ENCODE assay signal across 10 mouse cellular contexts in genomic region chr12:117482665-117483064, GRCm38 (mm10). TPM values are rescaled to one million over a fixed set of nuclear protein-coding genes. Genes with fewer than 3 reads are reported as not detected.
A peak's percentile ranks its signal among the peaks of the same experiment; 100 is the strongest.
DNase-seq lines count a peak whose midpoint lies in the region; ATAC-seq and TF ChIP-seq lines count a peak whose summit lies in the region.
"Had no signal": no experiment of that assay in that cellular context is flagged by ENCODE, and none has a peak within 500 bp of the region (broad histone marks: within the 10 kb centered on the region; RNA-seq: fewer than 3 reads in every experiment).

No protein-coding gene starts in this region.

- no peak for ATAC-seq in heart, embryonic 11.5 days (replicated peaks; ENCODE audit: insufficient number of reproducible peaks, low FRiP score, low TSS enrichment)
- no peak for ATAC-seq in lung, embryonic 16.5 days (ENCODE audit: low read depth)
- ATAC-seq in stomach, postnatal 0 days (ENCODE audit: low FRiP score, low TSS enrichment) = no peak

- H3K4me3 ChIP-seq in heart, embryonic 11.5 days (ENCODE audit: low read depth, low read length) = no peak overlapping the region
- no peak overlapping the region for H3K4me3 ChIP-seq in lung, embryonic 16.5 days (ENCODE audit: low read length)
- H3K4me3 ChIP-seq in left cerebral cortex, adult 2 months = no peak overlapping the region
- no peak overlapping the region for H3K4me3 ChIP-seq in stomach, postnatal 0 days (ENCODE audit: low read depth, low read length)

- no peak overlapping the region for H3K4me2 ChIP-seq in heart, embryonic 11.5 days
- H3K4me2 ChIP-seq in lung, embryonic 16.5 days (ENCODE audit: low read depth, low read length) = no peak overlapping the region
- H3K4me2 ChIP-seq in stomach, postnatal 0 days (replicated peaks; ENCODE audit: low read depth) = no peak overlapping the region
- H3K4me2 ChIP-seq: liver, embryonic 11.5 days had no signal

- TF ChIP-seq EP300 in stomach, postnatal 0 days (optimal IDR thresholded peaks at IDR 0.05) = no peak

- no peaks in the 10 kb centered on the region for H3K27me3 ChIP-seq in heart, embryonic 11.5 days (ENCODE audit: control insufficient read depth, insufficient read depth, low read length)
- H3K27me3 ChIP-seq in lung, embryonic 16.5 days (ENCODE audit: control insufficient read depth, insufficient read depth, low read depth, low read length) = no peaks in the 10 kb centered on the region
- H3K27me3 ChIP-seq in stomach, postnatal 0 days (ENCODE audit: control insufficient read depth, insufficient read depth, low read length) = no peaks in the 10 kb centered on the region

- no peaks in the 10 kb centered on the region for H3K9me3 ChIP-seq in heart, embryonic 11.5 days (replicated peaks; ENCODE audit: control insufficient read depth, low read length)
- H3K9me3 ChIP-seq in lung, embryonic 16.5 days (ENCODE audit: control insufficient read depth, low read length) = no peaks in the 10 kb centered on the region
- no peaks in the 10 kb centered on the region for H3K9me3 ChIP-seq in stomach, postnatal 0 days (ENCODE audit: control insufficient read depth, low read length)

- peaks cover 13% of the 10 kb centered on the region for H3K4me1 ChIP-seq in heart, embryonic 11.5 days (ENCODE audit: control insufficient read depth, insufficient read depth, low read length)
- peaks cover 8% of the 10 kb centered on the region for H3K4me1 ChIP-seq in lung, embryonic 16.5 days (replicated peaks; ENCODE audit: control insufficient read depth, insufficient read depth, low read length)
- H3K4me1 ChIP-seq in stomach, postnatal 0 days (replicated peaks; ENCODE audit: control insufficient read depth, insufficient read depth) = no peaks in the 10 kb centered on the region

- peak overlapping the region; percentile 83 for H3K27ac ChIP-seq in heart, embryonic 11.5 days (ENCODE audit: low read depth, low read length)
- H3K27ac ChIP-seq in lung, embryonic 16.5 days (ENCODE audit: low read length) = peak overlapping the region; percentile 47; the same call in 1 of the 2 replicates
- peak overlapping the region; percentile 81 for H3K27ac ChIP-seq in left cerebral cortex, adult 2 months
- peak overlapping the region; percentile 9; the same call in 1 of the 2 replicates for H3K27ac ChIP-seq in stomach, postnatal 0 days (replicated peaks)

- no peak overlapping the region for H3K9ac ChIP-seq in heart, embryonic 11.5 days (ENCODE audit: low read depth, low read length)
- no peak overlapping the region for H3K9ac ChIP-seq in lung, embryonic 16.5 days (ENCODE audit: low read length)
- no peak overlapping the region for H3K9ac ChIP-seq in stomach, postnatal 0 days (ENCODE audit: low read length)

- no peaks in the 10 kb centered on the region for H3K36me3 ChIP-seq in heart, embryonic 11.5 days (ENCODE audit: control insufficient read depth, insufficient read depth, low read length)
- H3K36me3 ChIP-seq in lung, embryonic 16.5 days (ENCODE audit: control insufficient read depth, insufficient read depth, low read length) = no peaks in the 10 kb centered on the region
- H3K36me3 ChIP-seq in stomach, postnatal 0 days (ENCODE audit: control insufficient read depth, insufficient read depth, low read length) = no peaks in the 10 kb centered on the region

- intact Hi-C loops in left cerebral cortex, adult 2 months (cut with DNase I) = loop anchor here (5.0 kb wide), 1 partner anchor 50 kb away; no protein-coding TSS in a partner anchor

- no peak for DNase-seq in heart, adult 11 months
- DNase-seq in lung, postnatal 36 days = no peak
- DNase-seq in left cerebral cortex, adult 2 months (ENCODE audit: extremely low spot score in 1 of 2, low spot score in 2 of 2) = peak; percentile 20 to 31
- DNase-seq in stomach, postnatal 0 days (ENCODE audit: low spot score) = no peak
- no peak for DNase-seq in thymus, postnatal 25 days
- DNase-seq in thymus, postnatal 36 days = no peak
- DNase-seq: kidney, adult 11 months had no signal

- 8% methylated on average over 3 of the region's 3 CpGs for WGBS in heart, embryonic 11.5 days (ENCODE audit: insufficient replicate concordance)
- 10% methylated on average over 3 of the region's 3 CpGs for WGBS in lung, embryonic 16.5 days
- WGBS in stomach, postnatal 0 days = 14% methylated on average over 3 of the region's 3 CpGs

- TF ChIP-seq CTCF in left cerebral cortex, adult 2 months (IDR thresholded peaks at IDR 0.05) = no peak
- TF ChIP-seq CTCF in stomach, postnatal 0 days (IDR thresholded peaks at IDR 0.05; ENCODE audit: low read depth) = no peak

RNA-seq across cellular contexts. Expression of gene Rapgef5, which starts 33.6 kb away (rescaled TPM):
- polyA plus RNA-seq in heart, embryonic 11.5 days (2014; fragmentation: Nextera tagmentation; extraction: Ambion mirVana) = 13.2 and 15.7 TPM in 2 replicates
- 25.8 and 25.9 TPM in 2 replicates for polyA plus RNA-seq in lung, embryonic 16.5 days (2015; fragmentation: Nextera tagmentation; extraction: Ambion mirVana)
- total RNA-seq in left cerebral cortex, adult 2 months (2021) = 100 to 1,000 TPM; 149 to 189 TPM
- polyA plus RNA-seq in stomach, postnatal 0 days (2015; fragmentation: Nextera tagmentation; extraction: Ambion mirVana) = 4.3 and 5.6 TPM in 2 replicates

Comparison
In these comparisons a context has a peak if more than half of its experiments do, and no peak if none do; other contexts are left out.
1. H3K27ac ChIP-seq: peak in every context shown above with its lines; median percentile 83 in heart, embryonic 11.5 days; 81 in left cerebral cortex, adult 2 months; 47 in lung, embryonic 16.5 days; 9 in stomach, postnatal 0 days.
2. DNase-seq: peak in left cerebral cortex, adult 2 months (2 of 2); none in heart, adult 11 months (single experiment), lung, postnatal 36 days (single experiment), stomach, postnatal 0 days (single experiment), thymus, postnatal 25 days (single experiment) and thymus, postnatal 36 days (0 of 2).